Mouse (Mus musculus): Measurements from ENCODE around the gene a.
"Not testable (repeated sequence)": the region's sequence is repeated elsewhere in the genome, so short reads cannot be mapped to it uniquely, and the experiment has no call there.

Gene a

DNA sequence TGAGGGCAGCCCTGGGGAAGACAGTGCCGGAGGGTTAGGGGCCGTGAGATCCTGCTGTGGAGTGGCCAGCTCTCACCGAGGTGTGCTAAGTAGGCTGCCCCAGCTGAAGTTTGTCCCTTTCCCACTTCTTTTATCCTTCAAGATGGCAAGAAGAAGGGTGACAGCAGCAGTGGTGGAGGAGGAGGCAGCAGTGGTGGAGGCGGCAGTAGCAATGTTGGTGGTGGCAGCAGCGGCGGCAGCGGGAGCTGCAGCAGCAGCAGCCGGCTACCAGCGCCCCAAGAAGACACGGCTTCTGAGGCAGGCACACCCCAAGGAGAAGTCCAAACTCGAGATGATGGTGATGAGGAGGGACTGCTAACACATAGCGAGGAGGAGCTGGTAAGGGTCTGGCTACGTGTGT, 72.5 kb downstream of the a start:
- no peak for DNase-seq

GRCm38 (mm10) chr2:154865696-154866095, 74.5 kb downstream of the a start:
- DNase-seq: no peak

DNA sequence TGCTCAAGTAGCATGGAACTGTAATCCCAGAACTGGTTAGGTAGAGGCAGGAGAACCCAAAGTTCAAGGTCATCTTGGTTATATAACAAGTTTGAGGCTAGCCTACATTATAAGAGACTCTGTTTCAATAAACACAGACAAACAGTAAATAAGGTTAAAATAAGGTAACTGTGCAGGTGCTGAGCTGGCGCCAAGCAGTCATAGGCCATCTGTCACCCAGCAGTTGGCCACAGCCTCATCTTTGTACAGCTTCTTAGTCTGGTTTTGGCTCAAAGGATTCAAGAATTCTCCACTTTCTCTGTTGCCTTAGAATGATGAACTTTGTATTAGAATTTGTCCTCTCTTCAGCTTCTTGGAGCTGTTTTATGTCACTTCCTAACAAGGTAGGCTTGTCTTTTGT, 76.9 kb downstream of the a start:
- DNase-seq: no peak

DNA sequence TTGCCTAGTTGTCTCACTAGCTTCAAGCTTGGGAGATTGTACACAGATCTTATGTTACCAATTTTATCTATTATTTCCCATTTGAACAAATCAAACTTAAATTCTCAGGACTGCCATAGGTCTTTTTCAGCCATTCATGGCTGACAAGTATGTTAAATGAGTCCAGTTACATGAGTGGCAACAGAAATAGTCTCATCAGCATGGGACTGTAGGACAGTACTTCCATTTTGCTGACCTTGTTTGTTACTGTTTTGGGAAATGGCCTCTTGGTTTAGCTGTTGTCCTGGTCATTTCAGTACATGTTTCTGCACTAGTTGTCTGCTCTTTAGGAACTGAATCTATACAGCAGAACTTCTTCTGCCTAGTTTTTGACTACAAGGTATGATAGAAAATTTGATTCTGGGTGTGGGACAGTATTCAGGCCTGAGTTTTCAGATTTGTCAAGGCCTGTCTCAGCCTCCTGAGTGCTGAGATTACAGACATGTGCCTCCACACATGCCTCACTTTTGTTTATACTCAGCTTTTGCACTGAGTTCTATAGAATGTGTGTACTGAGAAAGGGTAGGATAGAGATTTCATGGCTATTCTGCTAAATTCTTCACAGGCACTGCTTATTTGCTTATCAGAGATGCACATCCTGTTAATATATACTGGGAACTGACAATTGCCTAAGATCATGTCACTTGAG, 78.9 kb downstream of the a start:
- DNase-seq: no peak

DNA sequence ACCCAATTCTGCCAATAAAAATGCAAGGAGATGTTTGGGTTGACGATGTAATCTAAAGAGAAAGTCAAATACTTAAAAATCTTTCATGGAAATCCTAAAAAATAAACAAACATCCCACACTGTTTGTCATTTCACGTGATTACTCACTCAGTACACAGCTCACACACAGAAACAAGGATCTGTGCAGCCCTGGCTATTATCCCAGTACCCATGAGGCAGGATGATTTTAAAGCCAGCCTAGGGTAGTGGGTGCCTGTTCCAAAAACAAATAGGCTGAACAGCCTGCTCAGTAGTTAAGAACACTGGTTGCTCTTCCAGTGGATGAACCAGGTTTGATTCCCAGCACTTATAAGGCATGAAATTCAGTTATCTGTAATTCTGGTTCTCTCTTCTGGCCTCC, 85.4 kb downstream of the a start:
- no peak for DNase-seq

DNA sequence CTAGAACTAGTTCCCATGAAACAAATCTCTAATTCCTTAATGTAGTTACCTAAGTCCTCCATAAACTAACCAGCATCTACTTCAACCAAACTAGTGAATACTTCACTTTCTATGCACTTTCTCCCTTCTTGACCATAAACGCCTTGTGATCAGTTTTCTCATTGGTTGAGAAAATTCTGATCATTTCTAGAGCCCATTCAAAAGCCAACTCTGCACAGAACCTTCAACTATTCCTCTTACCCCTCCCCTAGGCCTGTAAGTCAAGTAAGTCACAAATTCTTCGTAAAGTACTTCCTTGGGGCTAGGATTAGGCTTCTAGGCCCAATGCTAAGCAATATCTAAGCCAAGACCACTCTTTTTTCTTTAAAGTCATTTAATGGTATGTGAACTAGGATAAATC, 100.4 kb downstream of the a start:
- no peak for DNase-seq

DNA sequence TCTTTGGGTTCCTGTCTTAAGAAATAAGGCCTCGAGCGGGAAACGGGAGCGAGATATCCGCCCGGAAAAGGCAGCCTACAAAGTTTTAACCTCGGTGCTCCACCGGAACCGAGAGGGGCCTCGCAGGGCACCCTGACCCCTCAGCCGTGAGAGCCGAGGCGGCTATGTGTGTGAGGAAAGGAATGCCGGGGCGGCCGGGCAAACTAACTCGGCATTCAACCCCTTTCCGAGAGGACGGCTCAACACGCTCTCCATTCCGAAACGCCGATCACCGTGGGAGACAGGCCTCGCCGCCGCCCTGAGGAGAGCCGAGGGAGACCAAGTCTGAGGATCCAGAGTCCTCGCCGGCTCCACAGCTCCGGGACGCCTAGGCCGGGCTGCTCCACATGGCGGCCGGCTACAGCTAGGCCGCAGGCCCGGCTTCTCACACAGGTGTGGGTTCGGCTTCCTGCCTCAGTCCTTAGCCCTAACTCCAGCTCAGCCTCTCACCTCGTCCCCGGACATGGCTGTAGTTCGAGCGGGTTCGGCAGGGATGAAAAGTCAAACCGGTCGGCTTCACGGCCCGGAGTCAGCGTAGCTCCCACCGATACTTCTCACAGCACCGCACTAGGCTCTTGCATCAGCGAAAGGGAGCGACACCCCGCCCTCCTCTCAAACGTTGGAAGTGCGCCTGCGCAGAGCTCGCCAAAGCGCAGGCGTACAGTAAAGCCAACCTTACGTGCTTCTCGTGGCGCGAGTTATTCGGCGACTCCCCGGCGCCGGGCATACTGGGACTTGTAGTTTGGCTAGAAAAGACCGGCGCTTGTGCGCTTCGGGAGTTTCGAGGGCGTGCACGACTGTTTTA, 101.2 kb downstream of the a start, which contains the start of gene Eif2s2:
TSS of gene Eif2s2 (minus strand) at position 735 of the 844 bp plus-strand sequence.
- peak; percentile 96 for DNase-seq

DNA sequence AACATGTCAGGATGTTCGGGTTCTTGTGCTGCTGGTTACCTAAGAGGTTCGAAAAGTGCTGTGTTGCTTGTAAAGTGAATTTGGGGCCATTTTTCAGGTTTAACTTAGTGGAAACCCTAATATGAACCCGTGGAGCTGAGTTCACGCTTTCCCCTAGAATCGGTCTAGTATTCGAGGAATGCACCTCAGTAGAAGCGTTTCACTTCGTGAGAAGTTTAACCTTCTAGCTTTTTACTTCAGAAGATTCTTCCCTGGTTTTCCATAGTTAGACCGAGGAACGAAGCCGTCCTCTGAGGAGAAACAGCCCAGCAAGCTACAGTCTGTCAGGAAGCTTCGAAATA, 101.8 kb downstream of the a start:
- no peak for DNase-seq

DNA sequence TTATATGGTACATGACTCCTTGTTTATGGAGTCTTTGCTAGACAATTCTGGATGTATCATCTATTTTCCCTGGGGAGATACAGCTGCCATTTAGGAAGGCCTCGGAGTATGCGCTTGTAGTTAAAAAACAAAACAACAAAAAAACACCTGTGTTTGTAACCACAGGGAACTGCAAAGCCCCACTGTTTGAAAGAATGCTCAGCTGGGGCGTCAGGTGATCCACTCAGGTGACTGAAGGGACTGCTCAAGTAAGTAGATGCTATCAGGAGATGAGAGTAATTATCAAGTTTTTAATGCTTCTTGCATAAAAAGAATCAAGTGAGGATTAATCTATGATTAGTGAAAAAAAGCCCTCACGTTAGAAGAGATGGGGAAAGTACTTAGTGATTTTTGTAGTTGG, 102.3 kb downstream of the a start:
- no peak for DNase-seq

- not testable (repeated sequence) for DNase-seq
Measured at GRCm38 (mm10) chr2:154899004-154899403, 107.8 kb downstream of the a start.

DNA sequence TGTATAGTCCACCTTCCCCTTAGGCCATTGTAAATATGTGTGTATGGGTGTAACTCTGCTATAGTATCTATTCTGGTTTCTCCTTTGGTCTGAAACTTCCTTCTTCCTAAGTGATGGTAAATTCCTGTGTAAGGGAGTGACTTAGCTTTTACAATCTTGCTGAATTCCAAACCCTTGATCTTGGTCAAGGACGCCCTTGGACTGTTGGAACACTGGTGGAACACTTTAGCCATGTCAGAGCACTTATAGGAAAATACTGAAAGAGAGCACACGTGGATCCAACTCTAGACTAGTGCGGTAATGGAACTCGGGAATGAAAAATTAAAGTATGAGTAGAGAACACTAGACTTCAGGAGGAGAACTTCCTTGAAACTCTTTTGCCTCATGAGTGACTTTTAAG, 108.2 kb downstream of the a start:
- DNase-seq: not testable (repeated sequence)

DNA sequence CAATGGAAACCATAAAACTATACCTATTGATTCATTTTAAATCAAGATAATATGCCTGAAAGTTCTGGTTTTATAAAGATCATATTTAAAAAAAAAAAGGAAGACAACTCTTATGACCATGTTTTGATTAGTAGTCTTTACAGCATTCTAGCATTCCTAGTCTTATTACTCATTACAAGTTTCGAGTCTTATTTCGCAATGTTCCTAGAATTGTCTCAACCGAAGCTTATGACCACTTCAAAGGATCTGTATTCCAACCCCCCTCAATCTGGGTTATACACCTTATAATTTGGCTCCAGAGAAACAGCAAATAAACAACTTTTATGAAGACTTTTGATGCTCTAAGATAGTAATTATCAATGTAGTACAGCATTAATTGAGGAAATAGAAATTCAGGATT, 110.9 kb downstream of the a start:
- DNase-seq: no peak

DNA sequence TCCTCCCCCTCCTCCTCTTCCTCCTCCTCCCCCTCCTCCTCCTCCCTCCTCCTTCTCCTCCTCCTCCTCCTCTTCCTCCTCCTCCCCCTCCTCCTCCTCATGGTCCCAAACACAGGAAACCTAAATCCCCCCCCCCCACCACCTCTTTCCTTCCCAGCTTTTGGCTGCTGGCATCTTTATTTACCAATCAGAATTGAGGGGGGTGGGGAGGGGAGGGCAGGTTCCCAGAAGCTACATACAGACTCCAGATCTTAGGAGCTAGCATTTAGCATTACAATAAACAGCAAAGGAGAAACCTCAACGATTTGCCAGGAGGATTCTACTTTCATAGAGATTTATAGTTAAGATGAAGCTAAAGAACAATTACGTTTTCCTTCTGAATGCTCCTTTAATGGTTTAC, 114.6 kb downstream of the a start:
- no peak for DNase-seq

- DNase-seq: not testable (repeated sequence)
Measured at GRCm38 (mm10) chr2:154908223-154908622, 117.0 kb downstream of the a start.

- DNase-seq: peak; percentile 38
Measured at GRCm38 (mm10) chr2:154909789-154910188, 118.6 kb downstream of the a start.

DNA sequence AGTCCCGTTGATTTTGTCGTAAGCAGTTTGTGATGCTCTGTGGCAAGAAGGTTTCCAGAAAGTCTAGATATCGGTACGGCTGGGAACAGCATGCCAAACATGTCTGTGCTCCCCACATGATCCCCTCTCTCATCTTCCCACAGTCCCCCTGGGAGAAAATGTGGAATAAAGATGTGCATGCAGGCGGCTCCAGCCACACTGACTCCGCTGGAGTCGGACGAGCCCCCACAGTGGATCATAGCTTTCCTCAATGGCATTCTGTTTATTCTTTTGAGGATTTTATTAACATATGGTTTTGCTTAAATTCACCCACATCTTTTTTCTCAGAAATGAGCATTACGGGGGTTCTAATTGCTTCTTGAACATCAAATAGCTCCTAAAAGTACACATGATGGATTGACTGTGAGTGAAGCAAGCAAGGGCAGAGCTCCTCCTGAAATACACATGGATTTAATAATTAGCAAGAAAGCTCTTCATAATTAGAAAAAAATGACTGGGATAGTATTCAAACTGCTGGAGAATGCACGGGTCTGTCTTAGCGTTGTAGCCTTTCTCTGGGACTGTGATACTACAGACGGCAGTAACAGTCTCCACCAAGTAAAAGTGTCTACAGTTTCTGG, 124.8 kb downstream of the a start:
- no peak for DNase-seq

DNA sequence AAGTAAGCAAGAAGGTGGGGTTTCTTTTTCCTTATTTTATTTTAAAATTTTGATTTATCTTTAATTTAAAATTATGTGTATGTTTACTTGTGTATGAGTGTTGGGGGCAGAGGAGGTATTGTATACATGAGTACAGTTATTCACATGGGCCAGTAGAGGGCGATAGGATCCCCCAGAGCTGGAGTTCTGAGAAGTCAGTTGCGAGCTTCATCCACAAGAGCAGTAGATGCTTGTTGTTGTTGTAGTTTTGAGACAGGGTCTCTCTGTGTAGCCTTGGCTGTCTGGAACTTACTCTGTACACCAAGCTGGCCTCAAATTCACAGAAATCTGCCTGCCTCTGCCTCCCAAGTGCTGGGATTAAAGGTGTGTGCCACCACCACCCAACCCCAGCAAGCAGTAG, 125.3 kb downstream of the a start:
- peak; percentile 49 for DNase-seq

- no peak for DNase-seq
Measured at GRCm38 (mm10) chr2:154917866-154918641, 126.9 kb downstream of the a start.

- no peak for DNase-seq
Measured at GRCm38 (mm10) chr2:154920896-154921295, 129.7 kb downstream of the a start.

DNA sequence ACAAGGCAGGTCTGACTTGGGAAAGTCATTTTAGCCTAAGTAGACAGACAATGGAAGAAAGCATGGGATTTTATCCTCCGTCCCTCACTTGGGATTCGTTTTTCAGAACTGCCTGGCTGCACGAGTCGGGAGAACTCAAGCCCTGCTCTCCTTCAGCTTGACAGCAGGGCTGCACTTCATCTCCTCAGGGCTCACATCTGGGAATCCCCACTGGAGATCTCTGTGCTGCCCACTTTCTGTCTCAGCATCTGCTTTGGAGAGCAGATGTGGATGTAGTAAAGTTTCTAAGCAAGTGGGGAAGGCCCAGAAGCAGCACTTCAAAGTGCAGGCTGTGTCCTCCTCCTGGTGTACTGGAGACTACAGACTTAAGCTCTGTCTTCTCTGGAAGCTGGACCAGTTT, 130.9 kb downstream of the a start:
- not testable (repeated sequence) for DNase-seq

GRCm38 (mm10) chr2:154925411-154926031, 134.3 kb downstream of the a start:
- no peak for DNase-seq

DNA sequence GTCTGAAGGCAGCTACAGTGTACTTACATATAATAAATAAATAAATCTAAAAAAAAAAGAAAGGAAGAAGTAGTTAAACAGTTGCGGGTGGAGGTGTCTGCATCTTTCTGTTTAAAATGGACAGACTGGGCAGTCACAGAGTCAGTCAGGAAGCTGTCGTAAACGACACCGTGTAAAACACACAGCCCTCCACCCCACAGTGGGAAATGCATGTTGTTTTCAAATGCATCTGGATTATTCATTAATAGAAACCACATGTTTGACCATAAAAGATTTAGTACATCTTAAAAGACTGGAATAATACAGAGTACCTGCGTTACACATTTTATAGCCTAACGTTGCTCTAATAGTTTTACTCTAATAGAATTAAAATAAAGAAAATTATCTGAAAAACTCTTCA, 135.6 kb downstream of the a start:
- DNase-seq: no peak

DNA sequence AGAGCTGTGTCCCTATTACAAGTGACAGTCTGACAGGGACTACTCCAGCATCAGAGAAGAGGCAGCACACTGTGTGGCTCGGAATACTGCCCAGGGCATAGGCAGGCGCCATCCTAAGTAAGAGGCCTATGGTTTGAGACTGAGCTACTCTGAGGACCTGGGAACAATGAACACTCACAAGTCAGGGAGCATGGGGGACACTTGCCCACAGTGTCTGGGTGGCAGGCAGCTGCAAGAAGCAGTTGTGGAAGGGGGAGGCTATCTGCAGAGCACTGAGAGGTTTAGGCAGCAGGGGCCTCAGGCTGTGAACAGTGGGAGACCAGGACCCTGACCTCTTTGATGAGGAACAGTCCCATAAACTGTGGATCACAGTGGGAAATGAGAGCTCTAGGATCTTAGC, 137.1 kb downstream of the a start:
- DNase-seq: no peak

All from thymus, postnatal 4 days (tissue).